Mouse (Mus musculus) heart, embryonic 11.5 days (tissue): ENCODE data around the gene 9130230L23Rik. TPM values are rescaled to one million over a fixed set of nuclear protein-coding genes. Genes with fewer than 3 reads are reported as not detected.

ENCODE experiments used
- ATAC-seq: fragments of 200-750 bp; cut with Nextera tagmentation; replicated peaks from 2 replicates; pipeline ENCODE4 v1.8.0; 2017; ENCODE audit warnings: moderate library complexity; ENCODE audit not compliant: insufficient number of reproducible peaks, low FRiP score, low TSS enrichment
- H3K27ac ChIP-seq: fragments of 300-500 bp; sonication (generic); 2 replicates; pipeline ENCODE4 v1.5.1; 2014; ENCODE audit warnings: mild to moderate bottlenecking, low read depth, low read length
- H3K27me3 ChIP-seq: fragments of 300-500 bp; sonication (generic); 2 replicates; pipeline ENCODE4 v1.6.1; 2014; ENCODE audit warnings: mild to moderate bottlenecking, low read length, mixed read lengths; ENCODE audit not compliant: control insufficient read depth, insufficient read depth
- H3K36me3 ChIP-seq: fragments of 300-500 bp; sonication (generic); 2 replicates; pipeline ENCODE4 v1.6.1; 2014; ENCODE audit warnings: mild to moderate bottlenecking, low read length, moderate library complexity, mixed read lengths; ENCODE audit not compliant: control insufficient read depth, insufficient read depth
- H3K4me1 ChIP-seq: fragments of 300-500 bp; sonication (generic); 2 replicates; pipeline ENCODE4 v1.6.1; 2014; ENCODE audit warnings: low read length; ENCODE audit not compliant: control insufficient read depth, insufficient read depth
- H3K4me2 ChIP-seq: fragments of 300-500 bp; sonication (generic); 2 replicates; pipeline ENCODE4 v1.6.1; 2014; ENCODE audit warnings: mild to moderate bottlenecking, moderate library complexity
- H3K4me3 ChIP-seq: fragments of 300-500 bp; sonication (generic); 2 replicates; pipeline ENCODE4 v1.5.1; 2014; ENCODE audit warnings: low read depth, low read length
- H3K9ac ChIP-seq: fragments of 300-500 bp; sonication (generic); 2 replicates; pipeline ENCODE4 v1.6.1; 2014; ENCODE audit warnings: mild to moderate bottlenecking, low read depth, low read length, moderate library complexity
- H3K9me3 ChIP-seq: fragments of 300-500 bp; sonication (generic); replicated peaks from 2 replicates; pipeline ENCODE4 v1.6.1; 2016; ENCODE audit warnings: low read length; ENCODE audit not compliant: control insufficient read depth
- WGBS: fragments of 180-500 bp; shearing (Covaris S2); extraction: QIAGEN DNeasy Blood & Tissue Kit; methylation state at CpG from one replicate; pipeline ENCODE4 v1.1.7; 2014; ENCODE audit not compliant: insufficient replicate concordance; 5-methylcytosine and 5-hydroxymethylcytosine counted together
- polyA plus RNA-seq: library from polyadenylated mRNA; unstranded; fragments of >200 nt; fragmentation: Nextera tagmentation; extraction: Ambion mirVana; gene quantifications from 2 replicates; pipeline ENCODE4 v1.2.1, GENCODE M21; 2014

Gene 9130230L23Rik
- polyA plus RNA-seq, 1 experiment from 2014 or later: 0.29 TPM

GRCm38 (mm10) chr5:66037066-66037465 lies 33.0 kb upstream of the 9130230L23Rik start:
- Histone ChIP-seq H3K27ac (no peak overlapping the region), H3K27me3 (no peaks in the 10 kb centered on the region), H3K9me3 (no peaks in the 10 kb centered on the region), H3K4me3 (no peak overlapping the region), H3K4me1 (no peaks in the 10 kb centered on the region), H3K36me3 (no peaks in the 10 kb centered on the region), H3K4me2 (no peak overlapping the region), H3K9ac (no peak overlapping the region)
- no peak for ATAC-seq
- WGBS: 56% methylated on average over 6 of the region's 6 CpGs

- Histone ChIP-seq H3K4me1 (no peaks in the 10 kb centered on the region), H3K4me2 (no peak overlapping the region), H3K27ac (no peak overlapping the region), H3K9ac (no peak overlapping the region), H3K9me3 (no peaks in the 10 kb centered on the region), H3K36me3 (no peaks in the 10 kb centered on the region), H3K4me3 (no peak overlapping the region), H3K27me3 (no peaks in the 10 kb centered on the region)
- no peak for ATAC-seq
- 41% methylated on average over 7 of the region's 7 CpGs for WGBS
These were observed 32.5 kb upstream of the 9130230L23Rik start for GRCm38 (mm10) chr5:66036440-66037054.

- Histone ChIP-seq H3K9ac (no peak overlapping the region), H3K4me3 (no peak overlapping the region), H3K36me3 (no peaks in the 10 kb centered on the region), H3K27me3 (no peaks in the 10 kb centered on the region), H3K9me3 (no peaks in the 10 kb centered on the region), H3K4me2 (no peak overlapping the region), H3K27ac (no peak overlapping the region), H3K4me1 (no peaks in the 10 kb centered on the region)
- no peak for ATAC-seq
- 54% methylated on average over 14 of the region's 14 CpGs for WGBS
These were observed 30.5 kb upstream of the 9130230L23Rik start for GRCm38 (mm10) chr5:66034375-66035195.

DNA sequence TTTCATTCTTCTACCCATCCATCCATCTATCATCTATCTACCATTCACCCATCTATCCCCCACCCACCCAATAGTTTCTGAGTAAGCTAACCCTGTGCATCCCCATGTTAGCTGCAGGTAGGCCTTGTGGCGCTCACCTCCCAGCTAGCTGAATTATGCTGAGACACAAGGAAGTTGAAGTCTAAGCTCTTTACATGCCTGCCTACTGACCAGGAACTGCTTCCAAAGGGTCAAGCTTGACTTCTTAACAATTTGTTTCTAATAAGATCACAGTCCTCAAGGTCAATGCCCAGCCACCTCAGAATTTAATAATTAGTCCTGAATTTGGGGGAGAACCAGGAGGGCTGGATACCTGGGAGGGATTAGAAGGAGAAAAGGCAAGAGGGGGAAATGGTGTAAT lies 28.7 kb upstream of the 9130230L23Rik start:
- 88% methylated on average over 1 of the region's 1 CpGs for WGBS
- Histone ChIP-seq H3K27ac (no peak overlapping the region), H3K27me3 (no peaks in the 10 kb centered on the region), H3K9ac (no peak overlapping the region), H3K9me3 (no peaks in the 10 kb centered on the region), H3K36me3 (no peaks in the 10 kb centered on the region), H3K4me2 (no peak overlapping the region), H3K4me1 (no peaks in the 10 kb centered on the region), H3K4me3 (no peak overlapping the region)
- no peak for ATAC-seq

DNA sequence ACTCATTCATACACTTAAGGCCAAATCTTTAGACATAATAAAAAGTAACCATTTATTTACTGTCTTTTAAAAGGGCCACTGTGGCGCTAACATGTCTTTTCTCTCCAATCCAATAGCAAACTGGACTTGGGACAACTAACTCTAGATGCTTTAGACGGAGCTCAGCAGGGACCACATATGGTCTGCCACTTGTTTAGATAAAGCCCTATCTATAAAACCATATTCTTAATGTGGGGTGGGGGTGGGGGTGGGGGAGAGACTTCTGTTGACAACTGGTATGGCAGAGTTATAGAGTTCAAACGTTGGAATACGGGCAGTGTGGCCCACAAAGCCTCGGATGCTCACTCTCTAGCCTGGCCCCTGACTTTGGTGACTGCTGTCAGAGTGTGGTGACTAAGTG lies 27.6 kb upstream of the 9130230L23Rik start:
- H3K9ac ChIP-seq: no peak overlapping the region
- H3K36me3 ChIP-seq: no peaks in the 10 kb centered on the region; the same call in 1 of the 2 replicates
- no peak overlapping the region for H3K4me3 ChIP-seq
- 66% methylated on average over 5 of the region's 5 CpGs for WGBS
- no peaks in the 10 kb centered on the region for H3K27me3 ChIP-seq
- H3K9me3 ChIP-seq: no peaks in the 10 kb centered on the region
- no peaks in the 10 kb centered on the region for H3K4me1 ChIP-seq
- no peak overlapping the region for H3K27ac ChIP-seq
- no peak for ATAC-seq
- H3K4me2 ChIP-seq: no peak overlapping the region

DNA sequence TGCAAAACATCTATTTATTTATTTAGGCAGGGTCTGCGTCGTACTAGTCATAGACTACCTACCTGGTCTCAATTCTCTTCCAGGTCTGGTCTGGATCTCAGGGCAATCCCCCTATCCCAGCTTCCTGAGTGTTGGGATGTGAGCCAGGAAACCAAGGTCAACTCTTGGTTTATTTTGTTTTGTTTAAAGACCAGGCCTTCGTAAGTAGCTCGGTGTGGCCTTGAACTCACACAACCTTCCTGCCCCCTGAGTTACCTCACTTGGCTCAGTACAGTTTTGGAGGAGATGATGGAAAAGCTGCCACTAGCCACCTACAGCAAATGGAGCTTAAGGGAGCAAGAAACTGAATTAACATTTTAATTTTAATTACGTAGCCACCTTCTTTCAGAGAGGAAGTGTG lies 24.1 kb upstream of the 9130230L23Rik start:
- no peak overlapping the region for H3K27ac ChIP-seq

DNA sequence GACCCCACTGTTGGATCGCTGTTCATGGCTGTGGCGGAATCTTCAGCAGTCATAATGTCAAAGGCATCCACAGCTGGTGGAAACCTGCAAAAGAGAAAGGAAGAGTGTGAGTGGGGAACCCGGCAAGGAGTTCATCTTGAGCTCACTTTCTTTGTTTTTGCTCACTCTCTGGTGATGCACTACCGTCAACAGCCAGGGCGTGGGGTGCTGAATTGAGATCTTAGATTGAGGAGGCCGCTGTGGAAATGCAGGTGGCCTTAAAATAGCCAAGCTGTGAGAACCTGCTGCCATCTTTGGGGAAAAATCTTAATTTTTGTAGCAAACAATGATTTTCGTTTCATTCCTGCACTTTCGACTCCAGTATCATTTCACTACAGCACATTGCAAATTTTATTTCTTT lies 23.1 kb upstream of the 9130230L23Rik start:
- 90% methylated on average over 8 of the region's 8 CpGs for WGBS
- H3K4me2 ChIP-seq: no peak overlapping the region
- H3K9ac ChIP-seq: no peak overlapping the region
- no peak overlapping the region for H3K4me3 ChIP-seq
- H3K36me3 ChIP-seq: no peaks in the 10 kb centered on the region; the same call in 1 of the 2 replicates
- H3K27ac ChIP-seq: no peak overlapping the region
- H3K4me1 ChIP-seq: no peaks in the 10 kb centered on the region
- no peaks in the 10 kb centered on the region for H3K27me3 ChIP-seq
- H3K9me3 ChIP-seq: no peaks in the 10 kb centered on the region
- ATAC-seq: no peak

More for the DNA sequence above, 24.1 kb upstream of the 9130230L23Rik start:
- Histone ChIP-seq H3K9me3 (no peaks in the 10 kb centered on the region), H3K9ac (no peak overlapping the region), H3K4me3 (no peak overlapping the region), H3K27me3 (no peaks in the 10 kb centered on the region), H3K4me2 (no peak overlapping the region), H3K36me3 (no peaks in the 10 kb centered on the region; the same call in 1 of the 2 replicates), H3K4me1 (no peaks in the 10 kb centered on the region)
- ATAC-seq: no peak
- WGBS: 78% methylated on average over 5 of the region's 5 CpGs

- no peak for ATAC-seq
- Histone ChIP-seq H3K9ac (no peak overlapping the region), H3K4me2 (no peak overlapping the region), H3K36me3 (no peaks in the 10 kb centered on the region; the same call in 1 of the 2 replicates), H3K9me3 (no peaks in the 10 kb centered on the region), H3K27me3 (no peaks in the 10 kb centered on the region), H3K4me3 (no peak overlapping the region), H3K4me1 (no peaks in the 10 kb centered on the region), H3K27ac (no peak overlapping the region)
- WGBS: 95% methylated on average over 31 of the region's 31 CpGs
These were observed 22.7 kb upstream of the 9130230L23Rik start for GRCm38 (mm10) chr5:66026796-66027195.
